Mouse (Mus musculus) E14TG2a.4 (cell line): ENCODE results near the gene Idnk.

ENCODE experiments used
- CTCF ChIP-seq: conservative IDR thresholded peaks from 2 replicates; pipeline ENCODE4 v1.5.1; 2014; ENCODE audit warnings: low read length
- POU5F1 ChIP-seq: IDR thresholded peaks from 2 replicates; pipeline ENCODE4 v1.6.1; 2014; ENCODE audit warnings: low read length, borderline replicate concordance

GRCm38 (mm10) chr13:58126126-58126525 lies 31.3 kb upstream of the Idnk start:
- TF ChIP-seq CTCF (peak; percentile 90), POU5F1 (no peak)
